Mouse (Mus musculus): ENCODE measurements at regions not wholly inside any gene's neighbourhood (a gene's known extent, or its start where the extent isn't known, plus 50 kb on each side); places are given as distances from the start of the nearest gene placed in this dataset.

DNA sequence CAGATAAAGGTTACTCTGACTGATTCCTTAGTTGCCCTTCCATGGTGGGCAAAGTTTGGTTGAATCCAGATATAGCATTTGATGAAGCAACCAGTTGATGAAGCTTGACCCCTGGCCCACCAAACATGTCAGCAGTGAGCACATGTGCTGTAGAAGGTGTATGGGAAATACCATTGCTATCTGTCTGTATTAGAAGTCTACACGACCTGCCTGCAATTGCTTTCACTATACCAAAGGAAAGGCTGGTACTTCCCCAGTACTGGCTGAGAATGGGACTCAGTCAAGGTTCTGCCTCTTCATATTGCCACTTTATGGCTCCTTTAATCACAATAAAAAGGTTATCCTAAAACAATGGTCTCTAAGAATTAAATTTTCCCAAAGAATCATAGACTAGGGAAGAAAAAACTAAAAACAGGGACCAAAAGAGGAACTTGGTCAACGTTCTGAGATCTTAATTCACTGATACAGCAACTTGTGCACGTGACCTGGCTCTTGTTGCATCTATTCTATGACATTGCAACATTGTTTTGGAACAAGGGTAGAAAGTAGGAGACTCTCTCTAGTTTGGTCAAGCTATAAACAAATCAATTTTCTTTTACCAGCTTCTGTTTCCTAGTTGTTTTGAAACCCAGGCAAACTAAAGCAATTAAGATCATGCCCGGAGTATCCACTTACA is 284.0 kb downstream of the Rapgef2 start:
- no peak overlapping the region for H3K27ac ChIP-seq (ENCODE audit: insufficient read depth, low read depth, low read length, poor library complexity, severe bottlenecking)
- no peaks in the 10 kb centered on the region for H3K4me1 ChIP-seq (ENCODE audit: control insufficient read depth in 2 of 2, insufficient read depth in 2 of 2, low read length in 2 of 2, poor library complexity in 1 of 2)
- no peak overlapping the region for H3K9ac ChIP-seq (ENCODE audit: insufficient read depth, low read depth, low read length, poor library complexity, severe bottlenecking)
- in situ Hi-C loops (cut with MboI; ENCODE audit: low sequenced_read_pairs in 2 of 2, unreplicated experiment in 2 of 2): no loop called here
- no peak for TF ChIP-seq ZC3H11A (IDR thresholded peaks at IDR 0.05; ENCODE audit: borderline replicate concordance, low read depth, low read length)
- DNase-seq (ENCODE audit: low read depth, low spot score): no peak
- H3K36me3 ChIP-seq (ENCODE audit: control insufficient read depth, insufficient read depth, low read length, poor library complexity, severe bottlenecking): no peaks in the 10 kb centered on the region
- H3K9me3 ChIP-seq (ENCODE audit: control insufficient read depth, insufficient read depth, low read depth, low read length): no peaks in the 10 kb centered on the region
- no peak overlapping the region for H3K4me3 ChIP-seq (ENCODE audit: insufficient read depth in 1 of 2, low read depth in 1 of 2, low read length in 2 of 2, poor library complexity in 1 of 2, severe bottlenecking in 1 of 2)

DNA sequence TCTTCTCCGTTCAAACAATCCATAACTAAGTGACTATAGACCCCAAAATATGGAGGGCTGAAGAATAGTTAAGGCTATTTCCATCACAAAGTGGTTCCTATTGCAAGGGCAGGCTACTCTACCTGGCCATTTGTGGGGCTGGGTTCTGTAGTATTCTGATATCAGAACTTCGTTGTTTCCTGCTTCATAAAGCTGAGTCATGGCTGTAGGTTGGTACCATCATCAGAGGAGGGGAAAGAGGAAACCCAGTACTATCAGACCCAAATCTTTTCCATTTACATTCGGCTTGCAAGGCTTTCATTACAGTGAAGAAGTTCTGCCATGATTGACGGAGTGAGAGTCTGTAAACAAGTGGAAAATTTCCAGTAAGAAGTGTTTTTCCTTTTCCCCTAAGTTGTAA is 284.6 kb downstream of the Rapgef2 start:
- in situ Hi-C loops (cut with MboI; ENCODE audit: low sequenced_read_pairs in 2 of 2, unreplicated experiment in 2 of 2): no loop called here
- TF ChIP-seq ZNF384 (IDR thresholded peaks at IDR 0.05; ENCODE audit: low read depth, low read length): no peak
- no peak for TF ChIP-seq ZC3H11A (IDR thresholded peaks at IDR 0.05; ENCODE audit: borderline replicate concordance, low read depth, low read length)
- TF ChIP-seq HCFC1 (IDR thresholded peaks at IDR 0.05; ENCODE audit: borderline replicate concordance, insufficient read depth, low read length): no peak
- no peak for TF ChIP-seq MAFK (IDR thresholded peaks at IDR 0.05; ENCODE audit: insufficient read depth, low read depth, low read length)
- DNase-seq (ENCODE audit: low read depth, low spot score): no peak
- no peak overlapping the region for H3K9ac ChIP-seq (ENCODE audit: insufficient read depth, low read depth, low read length, poor library complexity, severe bottlenecking)
- no peaks in the 10 kb centered on the region for H3K36me3 ChIP-seq (ENCODE audit: control insufficient read depth, insufficient read depth, low read length, poor library complexity, severe bottlenecking)
- H3K4me1 ChIP-seq (ENCODE audit: control insufficient read depth in 2 of 2, insufficient read depth in 2 of 2, low read length in 2 of 2, poor library complexity in 1 of 2): no peaks in the 10 kb centered on the region
- H3K9me3 ChIP-seq (ENCODE audit: control insufficient read depth, insufficient read depth, low read depth, low read length): no peaks in the 10 kb centered on the region
- no peak overlapping the region for H3K27ac ChIP-seq (ENCODE audit: insufficient read depth, low read depth, low read length, poor library complexity, severe bottlenecking)
- no peak overlapping the region for H3K4me3 ChIP-seq (ENCODE audit: insufficient read depth in 1 of 2, low read depth in 1 of 2, low read length in 2 of 2, poor library complexity in 1 of 2, severe bottlenecking in 1 of 2)

GRCm38 (mm10) chr3:79000293-79000692 is 286.0 kb downstream of the Rapgef2 start:
- no peak overlapping the region for H3K27ac ChIP-seq (ENCODE audit: insufficient read depth, low read depth, low read length, poor library complexity, severe bottlenecking)
- H3K36me3 ChIP-seq (ENCODE audit: control insufficient read depth, insufficient read depth, low read length, poor library complexity, severe bottlenecking): no peaks in the 10 kb centered on the region
- in situ Hi-C loops (cut with MboI; ENCODE audit: low sequenced_read_pairs in 2 of 2, unreplicated experiment in 2 of 2): no loop called here
- no peaks in the 10 kb centered on the region for H3K4me1 ChIP-seq (ENCODE audit: control insufficient read depth in 2 of 2, insufficient read depth in 2 of 2, low read length in 2 of 2, poor library complexity in 1 of 2)
- no peaks in the 10 kb centered on the region for H3K9me3 ChIP-seq (ENCODE audit: control insufficient read depth, insufficient read depth, low read depth, low read length)
- TF ChIP-seq CHD2 (IDR thresholded peaks at IDR 0.05; ENCODE audit: low read depth, low read length) (no peak), ZNF384 (IDR thresholded peaks at IDR 0.05; ENCODE audit: low read depth, low read length) (no peak), HCFC1 (IDR thresholded peaks at IDR 0.05; ENCODE audit: borderline replicate concordance, insufficient read depth, low read length) (no peak), ZC3H11A (IDR thresholded peaks at IDR 0.05; ENCODE audit: borderline replicate concordance, low read depth, low read length) (no peak), MAFK (IDR thresholded peaks at IDR 0.05; ENCODE audit: insufficient read depth, low read depth, low read length) (no peak)
- no peak overlapping the region for H3K9ac ChIP-seq (ENCODE audit: insufficient read depth, low read depth, low read length, poor library complexity, severe bottlenecking)
- DNase-seq (ENCODE audit: low read depth, low spot score): no peak
- no peak overlapping the region for H3K4me3 ChIP-seq (ENCODE audit: insufficient read depth in 1 of 2, low read depth in 1 of 2, low read length in 2 of 2, poor library complexity in 1 of 2, severe bottlenecking in 1 of 2)

- TF ChIP-seq CHD2 (IDR thresholded peaks at IDR 0.05; ENCODE audit: low read depth, low read length) (no peak), MAFK (IDR thresholded peaks at IDR 0.05; ENCODE audit: insufficient read depth, low read depth, low read length) (no peak), HCFC1 (IDR thresholded peaks at IDR 0.05; ENCODE audit: borderline replicate concordance, insufficient read depth, low read length) (no peak), ZC3H11A (IDR thresholded peaks at IDR 0.05; ENCODE audit: borderline replicate concordance, low read depth, low read length) (no peak), ZNF384 (IDR thresholded peaks at IDR 0.05; ENCODE audit: low read depth, low read length) (no peak)
- in situ Hi-C loops (cut with MboI; ENCODE audit: low sequenced_read_pairs in 2 of 2, unreplicated experiment in 2 of 2): no loop called here
- H3K27ac ChIP-seq (ENCODE audit: insufficient read depth, low read depth, low read length, poor library complexity, severe bottlenecking): no peak overlapping the region
- no peaks in the 10 kb centered on the region for H3K36me3 ChIP-seq (ENCODE audit: control insufficient read depth, insufficient read depth, low read length, poor library complexity, severe bottlenecking)
- H3K9ac ChIP-seq (ENCODE audit: insufficient read depth, low read depth, low read length, poor library complexity, severe bottlenecking): no peak overlapping the region
- H3K9me3 ChIP-seq (ENCODE audit: control insufficient read depth, insufficient read depth, low read depth, low read length): no peaks in the 10 kb centered on the region
- no peaks in the 10 kb centered on the region for H3K4me1 ChIP-seq (ENCODE audit: control insufficient read depth in 2 of 2, insufficient read depth in 2 of 2, low read length in 2 of 2, poor library complexity in 1 of 2)
- H3K4me3 ChIP-seq (ENCODE audit: insufficient read depth in 1 of 2, low read depth in 1 of 2, low read length in 2 of 2, poor library complexity in 1 of 2, severe bottlenecking in 1 of 2): no peak overlapping the region
- no peak for DNase-seq (ENCODE audit: low read depth, low spot score)
Observed at GRCm38 (mm10) chr3:78999803-79000202, 286.5 kb downstream of the Rapgef2 start.

- TF ChIP-seq ZC3H11A (IDR thresholded peaks at IDR 0.05; ENCODE audit: borderline replicate concordance, low read depth, low read length) (no peak), MAFK (IDR thresholded peaks at IDR 0.05; ENCODE audit: insufficient read depth, low read depth, low read length) (no peak), CHD2 (IDR thresholded peaks at IDR 0.05; ENCODE audit: low read depth, low read length) (no peak), ZNF384 (IDR thresholded peaks at IDR 0.05; ENCODE audit: low read depth, low read length) (no peak), HCFC1 (IDR thresholded peaks at IDR 0.05; ENCODE audit: borderline replicate concordance, insufficient read depth, low read length) (no peak)
- Histone ChIP-seq H3K4me3 (ENCODE audit: insufficient read depth in 1 of 2, low read depth in 1 of 2, low read length in 2 of 2, poor library complexity in 1 of 2, severe bottlenecking in 1 of 2) (no peak overlapping the region), H3K9me3 (ENCODE audit: control insufficient read depth, insufficient read depth, low read depth, low read length) (no peaks in the 10 kb centered on the region)
Observed at GRCm38 (mm10) chr3:78988120-78988519, 298.2 kb downstream of the Rapgef2 start.

More at GRCm38 (mm10) chr3:78988120-78988519, 298.2 kb downstream of the Rapgef2 start:
- Histone ChIP-seq H3K27ac (ENCODE audit: insufficient read depth, low read depth, low read length, poor library complexity, severe bottlenecking) (no peak overlapping the region), H3K36me3 (ENCODE audit: control insufficient read depth, insufficient read depth, low read length, poor library complexity, severe bottlenecking) (no peaks in the 10 kb centered on the region), H3K4me1 (ENCODE audit: control insufficient read depth in 2 of 2, insufficient read depth in 2 of 2, low read length in 2 of 2, poor library complexity in 1 of 2) (0 out of 4 replicates have a peak, but pooled peaks cover 0 to 2% of the 10 kb centered on the region in 2 experiments), H3K9ac (ENCODE audit: insufficient read depth, low read depth, low read length, poor library complexity, severe bottlenecking) (no peak overlapping the region)
- in situ Hi-C loops (cut with MboI; ENCODE audit: low sequenced_read_pairs in 2 of 2, unreplicated experiment in 2 of 2): no loop called here
- no peak for DNase-seq (ENCODE audit: low read depth, low spot score)

All from ES-E14 (cell line).